Mouse (Mus musculus) retina, postnatal 7 days (tissue): ENCODE results near the gene Lman1l.

Experiments
- DNase-seq: peaks from one replicate; pipeline ENCODE4 v3.0.0-alpha.2; 2012; ENCODE audit warnings: low read depth, low spot score

Lman1l gene

DNA sequence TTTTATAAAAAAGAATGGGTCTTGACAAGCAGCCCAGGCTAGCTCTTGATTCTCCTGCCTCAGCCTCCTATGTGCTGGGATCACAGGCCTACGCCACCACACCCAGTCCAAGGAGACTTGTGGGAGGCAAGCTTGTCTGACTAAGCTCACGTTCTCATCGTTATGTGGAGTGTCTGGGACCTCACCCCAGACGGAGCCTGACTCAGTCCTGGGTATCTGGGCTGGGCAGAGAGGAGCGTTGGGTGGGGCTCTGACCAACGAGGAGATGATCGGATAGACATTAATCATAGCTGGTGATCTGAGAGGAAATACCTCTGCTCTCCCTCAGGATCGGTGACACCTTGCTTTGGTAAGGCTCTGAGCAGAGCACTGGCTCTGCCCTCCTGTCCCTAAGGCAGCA is 1.7 kb downstream of the Lman1l start:
- DNase-seq, result no peak

DNA sequence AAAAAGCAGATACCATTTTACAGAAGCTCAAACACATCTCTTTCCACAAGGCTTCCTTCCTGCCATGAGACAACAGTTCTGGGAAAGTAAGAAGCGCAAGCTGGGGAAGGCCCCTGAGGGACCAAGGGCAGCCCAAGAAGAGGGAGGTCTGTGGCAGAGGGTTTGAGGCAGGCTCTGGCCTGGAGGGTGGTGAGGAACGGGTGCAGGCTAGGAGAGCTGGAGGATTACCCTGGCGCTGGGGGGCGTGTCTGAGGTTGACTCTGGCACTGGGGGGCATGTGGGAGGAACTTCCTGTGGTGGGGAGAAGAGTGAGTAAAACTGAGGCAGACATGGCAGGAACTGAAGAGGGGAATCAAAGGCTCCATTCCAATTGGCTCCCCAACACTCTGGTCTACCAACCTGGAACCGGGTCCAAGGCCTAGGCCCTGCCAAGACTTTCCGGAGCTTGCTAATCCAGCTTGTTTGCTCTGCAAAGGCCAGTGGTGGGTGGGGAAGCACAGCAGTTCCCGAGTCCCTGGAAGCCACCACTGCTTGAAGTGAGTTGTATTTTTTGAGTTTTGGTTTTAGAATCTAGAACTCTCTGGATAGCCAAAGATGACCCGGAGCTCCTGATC is 2.9 kb downstream of the Lman1l start:
- no peak for DNase-seq

DNA sequence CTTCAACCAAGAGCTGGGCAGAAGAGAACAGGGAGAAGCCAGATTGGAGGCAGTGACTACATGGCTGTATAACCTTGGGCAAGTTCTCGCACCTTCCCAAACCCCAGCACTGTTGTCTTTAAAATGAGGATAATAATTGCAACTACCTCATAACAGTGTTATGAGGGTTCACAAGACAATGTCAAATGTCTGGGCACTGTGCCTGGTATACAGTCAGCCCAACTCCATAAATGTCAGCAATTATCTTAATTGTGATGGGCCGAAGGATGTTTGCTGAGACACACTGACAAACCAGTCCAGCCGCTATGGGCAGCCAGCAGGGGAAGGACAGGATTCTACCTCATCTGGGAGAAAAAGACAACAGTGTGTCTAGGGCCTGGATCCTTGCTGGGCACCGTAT is 5.8 kb downstream of the Lman1l start:
- no peak for DNase-seq

DNA sequence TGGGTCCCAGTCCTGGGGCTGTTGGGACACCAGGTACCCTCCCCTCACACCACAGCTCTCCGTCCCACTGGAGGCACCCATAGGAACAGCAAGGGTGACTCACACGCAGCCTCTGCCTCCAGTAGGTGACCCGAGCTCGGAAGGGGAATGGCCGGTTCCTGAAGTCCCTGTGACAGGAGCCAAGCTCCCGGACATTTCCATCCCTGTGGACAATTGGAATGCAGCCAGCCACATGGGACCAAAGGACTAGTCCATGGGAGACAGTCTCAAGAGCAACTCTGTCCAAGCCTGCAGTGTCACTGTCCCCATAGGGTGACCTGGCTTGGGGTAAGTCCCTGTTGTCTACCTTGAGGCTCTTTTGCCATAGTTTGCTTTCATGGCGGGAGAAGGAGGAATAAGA is 6.6 kb downstream of the Lman1l start:
- no peak for DNase-seq

DNA sequence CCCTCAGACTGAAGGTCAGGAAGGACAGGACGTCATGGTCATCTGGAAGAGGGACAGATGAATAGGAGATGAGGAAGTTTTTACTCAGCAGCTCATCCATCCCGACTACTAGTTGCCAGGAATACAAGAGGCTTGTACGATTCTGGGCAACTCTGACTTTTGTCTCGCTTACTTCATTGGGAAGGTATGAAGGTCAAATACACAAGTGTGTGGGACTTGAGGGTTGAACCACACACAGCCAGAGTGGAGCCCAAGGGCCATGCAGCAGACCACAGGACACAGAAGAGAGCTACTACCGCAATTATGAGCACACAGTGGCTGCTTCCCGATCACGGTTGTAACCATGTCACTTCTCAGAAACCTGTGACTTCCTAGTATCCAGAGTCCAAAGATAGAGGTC is 8.0 kb downstream of the Lman1l start:
- no peak for DNase-seq

DNA sequence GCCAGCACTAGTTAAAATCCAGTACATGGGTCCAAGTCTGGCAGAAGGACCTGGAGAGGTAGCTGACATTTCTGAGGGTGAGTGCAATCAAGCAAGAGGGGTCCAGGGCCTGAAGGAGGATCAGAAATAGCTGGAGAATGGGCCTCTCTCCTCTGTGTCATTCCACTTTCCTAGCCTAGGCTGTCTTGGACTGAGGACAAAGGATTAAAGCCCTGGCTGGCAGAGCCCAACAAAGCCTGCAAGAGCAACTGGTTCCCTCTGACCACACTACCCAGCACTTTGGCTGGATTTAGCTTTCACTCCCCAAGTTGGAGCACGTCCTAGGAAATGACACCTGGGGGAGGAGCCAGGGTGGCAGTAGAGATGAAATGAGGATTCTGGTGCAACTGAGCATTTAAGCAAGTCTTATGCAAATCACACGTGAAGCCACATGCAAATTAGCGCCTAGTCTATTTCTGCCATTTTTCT is 10.2 kb downstream of the Lman1l start:
- DNase-seq, result no peak

DNA sequence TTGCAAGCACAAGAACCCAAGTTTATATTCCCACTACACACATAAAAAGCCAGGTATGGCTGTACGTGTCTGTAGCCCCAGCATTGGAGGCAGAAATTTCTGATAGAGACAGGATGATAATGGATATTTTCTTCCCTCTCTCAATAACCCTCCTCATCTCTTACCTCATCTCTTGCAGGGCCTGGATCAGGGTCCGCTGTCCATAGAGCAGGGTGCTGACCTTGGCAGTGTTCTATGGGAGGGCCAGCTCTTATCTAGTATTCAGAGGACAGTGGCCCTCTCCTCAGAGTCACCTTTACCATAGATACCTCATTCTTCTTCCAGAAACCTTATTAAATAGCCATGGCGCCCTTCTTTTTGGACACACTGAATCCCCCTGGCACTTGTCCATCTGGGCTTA is 10.8 kb downstream of the Lman1l start:
- DNase-seq, result no peak

DNA sequence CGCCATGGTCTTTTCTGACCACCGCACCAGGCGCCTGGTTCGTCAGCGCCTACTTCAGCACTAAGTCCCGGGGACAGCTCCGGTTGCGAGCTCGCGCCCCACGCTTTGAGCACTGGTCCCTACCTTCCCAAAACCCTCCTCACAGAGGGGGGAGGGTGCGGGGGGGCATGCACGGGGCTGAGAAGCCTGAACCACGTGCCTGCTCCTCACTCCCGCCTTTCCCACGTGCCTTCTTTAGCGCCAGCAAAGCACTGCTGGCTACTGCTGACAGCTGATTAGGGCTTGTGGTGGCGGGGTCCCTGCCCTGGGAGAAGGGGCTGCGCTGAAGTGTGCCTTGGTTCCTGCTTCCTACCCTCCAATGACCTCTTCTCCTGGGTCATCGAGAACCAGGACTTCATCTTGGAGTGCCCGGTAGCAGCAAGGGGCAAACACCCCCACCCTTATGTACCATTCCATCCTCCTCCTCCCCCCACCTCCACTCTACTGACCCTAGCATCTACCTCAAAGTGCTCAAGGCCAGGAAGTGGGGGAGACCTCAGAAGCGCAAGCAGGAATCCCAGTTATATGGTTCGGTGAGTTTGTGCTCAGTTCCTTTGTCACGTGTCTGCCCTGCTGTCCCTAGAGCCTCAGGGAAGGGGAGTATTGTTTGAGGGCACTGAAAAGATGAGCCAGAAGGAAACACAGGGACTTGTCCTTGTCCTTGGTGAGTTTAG is 14.3 kb downstream of the Lman1l start, which contains the start of gene Cplx3:
TSS of gene Cplx3 (minus strand) at position 143 of the 713 bp plus-strand sequence.
- DNase-seq, result peak; percentile 62

DNA sequence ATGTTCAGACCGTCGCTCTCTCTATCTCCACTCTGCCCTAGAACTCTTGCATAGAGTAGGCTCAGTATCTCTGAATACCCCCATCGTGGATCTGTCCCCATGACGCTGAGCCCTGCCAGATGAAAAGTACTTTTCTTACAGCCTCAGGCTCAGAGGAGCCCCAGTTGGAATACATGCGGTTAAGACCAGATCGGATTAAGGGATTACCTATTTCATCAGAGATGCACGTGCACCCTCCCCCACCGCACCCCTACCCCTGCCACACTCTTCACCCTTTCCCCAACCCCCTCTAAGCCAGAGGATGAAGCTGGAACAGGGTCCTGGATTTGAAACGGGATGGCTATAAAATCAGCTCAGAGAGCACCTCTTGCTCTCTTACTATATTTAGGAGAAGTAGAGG is 15.1 kb downstream of the Lman1l start:
- peak; percentile 74 for DNase-seq

DNA sequence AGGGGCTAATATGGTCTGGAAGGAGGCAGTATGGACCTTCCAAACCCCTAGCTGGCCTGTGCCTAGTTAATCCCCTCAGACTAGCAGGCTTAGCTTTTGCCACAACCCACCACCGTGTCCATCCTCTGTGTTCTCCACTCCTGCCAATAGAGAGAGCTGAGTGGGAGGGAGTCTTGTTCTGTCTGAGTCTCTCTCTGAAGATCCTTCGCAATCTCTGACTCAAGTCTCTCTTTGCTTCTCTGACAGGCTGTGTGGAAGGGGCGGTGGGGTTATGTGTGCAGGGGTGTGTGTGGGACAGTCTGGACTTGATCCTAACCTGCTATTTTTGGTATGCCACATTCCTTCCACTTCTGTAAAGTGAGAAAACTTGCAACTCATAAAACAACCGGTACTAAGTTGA is 15.7 kb downstream of the Lman1l start:
- DNase-seq, result no peak

DNA sequence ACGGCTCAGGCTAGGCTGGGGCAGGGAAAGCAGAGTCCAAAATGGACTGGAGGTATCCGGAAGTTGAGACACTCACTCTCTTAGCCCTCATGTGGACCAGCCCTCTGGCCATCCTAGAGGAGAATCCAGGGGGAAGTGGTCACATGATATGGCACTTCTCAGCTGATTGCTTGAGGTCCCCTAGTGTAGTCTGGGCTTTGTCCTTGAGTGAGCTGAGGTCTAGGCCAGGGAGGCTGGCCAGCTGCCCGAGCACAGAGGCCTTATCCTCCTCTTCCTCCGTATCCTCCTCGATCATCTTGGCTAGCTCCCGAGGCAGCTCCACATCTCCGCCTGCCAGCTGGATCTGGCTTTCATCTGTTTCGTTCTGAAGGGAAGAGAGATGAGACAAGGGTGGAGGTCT is 18.5 kb downstream of the Lman1l start:
- DNase-seq, result no peak

DNA sequence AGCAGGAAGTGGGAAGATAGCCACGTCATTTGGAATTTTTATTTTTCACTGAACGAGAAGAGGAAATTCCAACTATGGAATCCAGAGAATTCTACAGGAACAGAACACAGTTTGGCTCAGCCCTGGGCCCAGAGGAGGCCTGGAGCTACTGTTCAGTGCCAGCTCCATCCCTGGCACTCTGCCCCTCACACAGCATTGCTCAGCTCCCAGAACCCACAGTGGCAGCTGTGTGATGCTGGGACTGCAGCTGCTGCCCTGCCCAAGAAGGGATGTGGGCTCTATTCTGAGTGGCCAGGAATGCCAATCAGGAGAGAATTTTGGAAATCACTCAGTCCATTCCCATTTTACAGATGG is 19.2 kb downstream of the Lman1l start:
- no peak for DNase-seq

DNA sequence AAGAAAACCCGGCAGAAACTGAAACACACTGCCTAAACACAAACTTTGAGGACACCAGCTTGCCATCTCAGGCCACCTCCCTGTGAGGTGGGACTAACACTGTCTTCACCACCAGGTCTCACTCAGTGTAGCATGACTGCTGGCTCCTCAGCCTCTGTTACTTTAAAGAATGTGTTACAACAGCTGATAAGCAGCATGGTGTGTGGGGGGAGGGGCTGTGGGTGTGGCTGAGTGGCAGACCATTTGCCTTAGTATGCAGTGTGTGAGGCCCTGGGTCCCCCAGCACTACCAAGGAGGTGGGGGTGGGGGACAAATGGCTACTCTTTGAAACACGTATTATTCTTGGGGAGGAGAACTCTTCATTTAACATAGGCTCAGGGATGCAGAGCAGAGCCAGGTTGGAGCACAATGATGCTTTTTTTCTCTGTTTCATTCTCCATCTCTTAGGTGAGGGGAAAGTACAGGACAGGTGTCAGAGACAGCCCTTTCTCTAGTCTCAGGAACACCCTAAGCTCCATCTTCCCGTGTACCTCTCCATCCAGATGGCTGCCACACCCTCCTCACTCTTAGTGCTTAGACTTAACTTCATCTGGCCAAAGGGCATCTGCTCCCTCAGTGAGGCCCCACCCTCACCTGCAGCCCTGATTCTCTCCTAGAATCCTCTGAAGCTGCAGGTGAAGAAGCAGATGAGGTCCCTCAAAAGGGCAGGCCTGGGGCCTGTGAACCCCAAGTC is 19.8 kb downstream of the Lman1l start:
- DNase-seq, result no peak

DNA sequence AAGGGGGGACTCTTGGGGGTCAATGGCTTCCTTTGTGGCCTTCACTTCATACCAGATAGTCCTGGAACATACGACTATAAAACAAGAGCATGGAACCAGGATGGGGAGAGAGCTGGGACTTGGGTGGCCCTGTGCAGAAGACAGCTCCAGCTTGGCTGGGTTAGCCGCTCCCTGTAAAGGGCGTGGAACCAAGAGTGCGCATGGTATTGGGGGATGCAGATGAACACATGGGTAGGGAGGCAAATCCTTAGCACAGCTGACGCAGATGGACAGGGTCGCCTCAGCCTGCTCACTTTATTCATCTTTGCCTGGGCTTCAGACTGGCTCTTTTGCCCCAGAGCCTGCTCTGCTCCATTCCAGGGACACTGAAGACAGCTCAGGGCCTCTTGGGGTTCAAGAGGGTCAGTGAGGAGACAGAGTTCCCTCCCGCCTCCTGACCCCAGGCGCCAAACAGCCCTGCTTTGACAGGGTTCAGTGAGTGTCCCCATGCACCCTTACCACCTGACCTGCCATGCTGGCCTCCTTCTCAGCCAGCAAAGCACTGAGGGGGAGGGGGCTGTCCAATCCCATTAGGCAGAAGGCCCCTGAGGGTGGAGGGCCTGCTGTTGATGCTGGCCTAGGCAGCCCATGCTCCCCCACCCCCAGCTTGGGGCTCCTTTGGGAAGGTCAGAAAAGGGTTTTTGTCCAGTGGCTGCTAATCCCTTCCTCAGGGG is 21.6 kb downstream of the Lman1l start:
- DNase-seq, result peak; percentile 63

DNA sequence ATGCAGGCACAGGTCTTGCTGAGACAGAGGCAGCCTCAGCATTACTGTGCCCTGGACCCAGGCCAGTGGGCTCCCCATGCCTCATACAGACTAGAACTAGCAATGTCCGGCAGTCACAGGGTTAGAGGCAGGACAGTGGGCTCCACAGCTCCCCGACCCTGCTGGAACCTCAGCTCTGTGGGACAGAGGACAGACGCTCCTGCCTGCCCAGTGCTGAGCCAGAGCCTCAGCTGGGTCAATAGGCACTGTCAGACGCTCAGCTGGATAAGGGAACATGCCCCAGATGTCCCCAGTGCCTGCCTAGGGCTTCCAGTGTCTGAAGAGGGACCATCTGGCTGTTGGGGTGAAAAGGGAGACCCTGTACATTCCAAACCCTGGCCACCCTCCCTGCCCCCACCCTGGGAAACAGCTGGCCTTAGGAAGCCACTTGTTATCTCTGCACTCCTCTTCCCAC is 22.6 kb downstream of the Lman1l start:
- no peak for DNase-seq

DNA sequence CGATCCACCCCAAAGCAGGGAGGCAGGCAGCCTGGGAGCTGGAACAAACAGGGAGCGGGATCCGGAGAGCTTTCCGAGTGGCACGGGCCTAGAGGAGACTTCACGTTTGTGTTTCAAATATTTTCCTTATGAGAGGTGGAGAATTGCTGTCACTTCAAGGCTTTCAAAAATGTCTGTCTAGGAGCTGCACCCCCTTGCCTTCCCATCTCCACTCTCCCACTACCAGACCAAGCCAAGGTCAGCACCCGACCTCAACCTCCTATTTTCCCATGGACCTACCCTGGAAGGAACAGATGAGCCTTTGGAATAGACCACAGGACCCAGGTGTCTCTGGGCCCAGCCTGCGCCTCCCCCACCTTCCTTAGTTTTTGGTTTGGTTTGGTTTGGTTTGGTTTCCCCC is 23.3 kb downstream of the Lman1l start:
- DNase-seq, result no peak

DNA sequence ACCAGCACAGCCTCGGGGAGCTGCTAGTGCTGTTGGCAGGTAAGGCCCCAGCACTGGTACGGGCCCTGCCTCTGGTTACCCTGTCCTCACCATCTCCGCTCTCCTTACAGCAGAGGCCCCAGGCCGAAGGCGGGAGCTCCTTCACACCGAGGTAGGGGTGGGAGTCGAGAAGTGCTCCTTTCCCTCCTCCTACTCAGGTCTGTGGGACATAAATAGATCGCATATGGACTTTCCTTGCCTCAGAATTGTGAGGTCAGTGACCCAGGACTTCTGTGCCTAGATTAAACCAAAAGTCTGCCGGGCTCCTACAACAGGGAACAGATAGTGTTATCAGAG is 26.4 kb downstream of the Lman1l start:
- no peak for DNase-seq

DNA sequence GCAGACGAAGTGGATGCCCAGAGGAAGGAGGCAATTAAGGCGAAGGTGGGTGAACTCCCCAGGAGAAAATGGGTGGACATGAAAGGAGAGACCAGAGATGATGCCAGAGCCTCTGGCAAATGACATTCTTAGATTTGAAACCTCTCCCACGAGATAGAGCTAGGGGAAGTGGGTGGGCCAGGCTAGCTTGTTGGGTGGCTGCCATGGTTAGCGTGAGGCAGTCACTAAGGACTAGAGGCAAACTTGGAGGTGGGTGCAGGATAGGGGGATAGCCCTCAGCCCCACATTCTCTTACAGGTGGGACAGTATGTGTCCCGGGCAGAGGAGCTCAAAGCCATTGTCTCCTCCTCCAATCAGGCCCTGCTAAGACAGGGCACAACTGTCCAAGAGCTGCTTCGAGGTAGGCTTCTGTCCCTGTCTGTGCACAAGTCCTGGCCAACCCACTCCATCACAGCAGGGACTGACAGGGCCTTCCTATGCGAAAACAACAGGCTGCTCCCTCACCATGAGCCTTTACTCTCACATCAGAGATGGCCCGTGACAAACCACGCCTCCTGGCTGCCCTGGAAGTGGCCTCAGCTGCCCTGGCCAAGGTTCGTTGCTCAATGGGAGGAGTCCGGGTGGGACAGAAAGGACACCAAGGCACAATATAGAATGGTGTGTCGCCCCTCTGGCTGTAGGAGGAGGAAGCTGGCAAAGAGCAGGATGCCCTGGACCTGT is 27.0 kb downstream of the Lman1l start:
- DNase-seq, result no peak

DNA sequence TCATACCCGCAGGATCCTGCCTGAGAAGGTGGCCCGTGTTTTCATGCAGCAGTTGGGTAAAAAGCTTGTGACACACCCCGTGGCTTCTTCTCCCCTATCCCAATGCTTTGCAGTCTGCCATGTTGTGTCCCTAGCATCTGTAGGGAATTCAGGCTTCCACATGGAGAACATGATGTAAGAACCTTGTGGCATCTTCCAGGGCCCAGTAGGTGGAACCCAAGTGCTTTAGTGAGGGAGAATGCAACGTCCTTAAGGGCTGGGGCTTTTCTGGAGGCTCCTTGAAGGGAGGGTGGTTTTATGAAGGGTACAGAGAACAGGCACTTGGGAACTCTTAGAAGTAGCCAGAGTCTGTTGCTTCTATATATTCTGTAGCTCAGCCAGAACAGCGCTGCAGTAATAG is 29.8 kb downstream of the Lman1l start:
- no peak for DNase-seq

DNA sequence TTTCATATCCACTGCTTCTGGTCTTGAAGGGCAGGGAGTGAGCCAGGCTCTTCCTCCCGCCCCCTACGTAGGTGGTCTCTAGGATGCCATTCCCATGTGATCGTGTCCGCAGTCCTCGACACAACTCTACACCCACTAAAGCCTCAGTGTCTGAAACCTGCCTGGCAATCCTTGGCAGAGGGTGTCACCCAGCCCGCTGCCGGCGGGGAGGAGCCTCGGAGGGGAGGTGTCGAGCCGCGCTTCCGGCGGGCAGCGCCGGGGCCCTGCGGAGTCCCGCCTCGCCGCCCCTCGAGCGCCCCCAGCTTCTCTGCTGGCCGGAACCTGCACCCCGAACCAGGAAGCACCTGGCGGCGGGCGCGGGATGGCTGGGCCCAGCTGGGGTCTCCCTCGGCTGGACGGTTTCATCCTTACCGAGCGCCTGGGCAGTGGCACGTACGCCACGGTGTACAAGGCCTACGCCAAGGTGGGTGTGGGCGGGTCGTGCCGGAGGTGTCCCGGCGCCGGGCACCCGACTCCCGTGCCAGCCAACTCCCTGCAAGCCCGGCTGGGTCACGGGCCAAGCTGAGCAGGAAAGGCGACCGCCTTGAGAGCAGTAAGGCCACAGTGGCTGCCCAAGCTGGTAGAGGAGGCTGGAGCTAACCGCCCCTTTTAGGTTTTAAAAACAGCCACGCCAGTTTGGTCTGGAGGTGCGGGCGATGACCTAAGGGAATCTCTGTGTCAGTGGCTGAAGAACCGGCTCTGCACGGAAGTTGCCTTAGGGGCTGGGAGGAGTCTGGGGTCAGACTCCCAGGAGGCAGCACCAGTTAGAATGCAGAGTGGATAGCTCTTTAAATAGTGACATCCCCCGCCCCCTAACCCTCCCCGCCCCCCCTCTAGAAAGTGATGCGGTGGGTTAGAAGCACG is 31.1 kb downstream of the Lman1l start, which contains the start of gene Ulk3:
TSS of gene Ulk3 (plus strand) at position 229 of the 903 bp plus-strand sequence.
- peak; percentile 60 for DNase-seq
